Mouse (Mus musculus) bone marrow, adult 2 months (tissue): ENCODE measurements around the gene Erg. TPM values are rescaled to one million over a fixed set of nuclear protein-coding genes. Genes with fewer than 3 reads are reported as not detected.
A peak's percentile ranks its signal among the peaks of the same experiment; 100 is the strongest.

Experiments
- H3K27ac ChIP-seq: fragments of 200-500 bp; 2 replicates; pipeline ENCODE4 v1.5.1; 2012; ENCODE audit warnings: low read depth, mild to moderate bottlenecking, control low read depth, inconsistent platforms, low read length; ENCODE audit not compliant: control insufficient read depth, poor library complexity, insufficient read depth
- H3K4me1 ChIP-seq: fragments of 200-500 bp; 2 replicates; pipeline ENCODE4 v1.6.1; 2011; ENCODE audit warnings: low read length; ENCODE audit not compliant: control insufficient read depth, insufficient read depth
- H3K4me3 ChIP-seq: fragments of 200-500 bp; replicated peaks from 2 replicates; pipeline ENCODE3; 2011; ENCODE audit warnings: mild to moderate bottlenecking, low read depth, low read length, control low read depth; ENCODE audit not compliant: control insufficient read depth
- CTCF ChIP-seq: fragments of 200-500 bp; IDR thresholded peaks from 2 replicates; pipeline ENCODE4 v1.5.1; 2011; ENCODE audit warnings: low read length, control low read depth; ENCODE audit not compliant: control insufficient read depth, insufficient read depth
- POLR2A ChIP-seq: fragments of 200-500 bp; IDR thresholded peaks from 2 replicates; pipeline ENCODE4 v1.6.1; 2011; ENCODE audit warnings: low read depth, mild to moderate bottlenecking, control low read depth, low read length, borderline replicate concordance; ENCODE audit not compliant: control insufficient read depth
- WGBS: fragments of 180-500 bp; shearing (Covaris S2); methylation state at CpG from one replicate; pipeline ENCODE4 v1.1.7; 2018; 5-methylcytosine and 5-hydroxymethylcytosine counted together
- polyA plus RNA-seq: library from polyadenylated mRNA; stranded (reverse); fragments of >200 nt; gene quantifications from 2 replicates; pipeline ENCODE4 v1.2.4, GENCODE M21; 2011; ENCODE audit warnings: low replicate concordance; ENCODE audit not compliant: missing spikeins, insufficient read depth, insufficient read length

Erg gene
- polyA plus RNA-seq, 1 experiment = 12.3 TPM

- H3K4me1 ChIP-seq = peaks cover 4% of the 10 kb centered on the region
- H3K4me3 ChIP-seq = no peak overlapping the region
- 66% methylated on average over 1 of the region's 1 CpGs for WGBS
- H3K27ac ChIP-seq = no peak overlapping the region
- TF ChIP-seq CTCF = no peak
- no peak for TF ChIP-seq POLR2A
Measured at GRCm38 (mm10) chr16:95390787-95391186, 195.6 kb downstream of the Erg start.

- H3K4me1 ChIP-seq = peaks cover 6% of the 10 kb centered on the region
- WGBS = 54% methylated on average over 4 of the region's 4 CpGs
- no peak overlapping the region for H3K4me3 ChIP-seq
- TF ChIP-seq POLR2A (no peak), CTCF (no peak)
- no peak overlapping the region for H3K27ac ChIP-seq
Measured at GRCm38 (mm10) chr16:95388811-95389529, 197.4 kb downstream of the Erg start.

- TF ChIP-seq CTCF (no peak), POLR2A (no peak)
- peaks cover 6% of the 10 kb centered on the region for H3K4me1 ChIP-seq
- no peak overlapping the region for H3K4me3 ChIP-seq
- 48% methylated on average over 5 of the region's 5 CpGs for WGBS
- H3K27ac ChIP-seq = peak overlapping the region; percentile 2; the same call in 1 of the 2 replicates
Measured at GRCm38 (mm10) chr16:95388292-95388691, 198.1 kb downstream of the Erg start.

- 86% methylated on average over 2 of the region's 2 CpGs for WGBS
- TF ChIP-seq CTCF = no peak
- TF ChIP-seq POLR2A = no peak
- peaks cover 6% of the 10 kb centered on the region for H3K4me1 ChIP-seq
- no peak overlapping the region for H3K27ac ChIP-seq
- no peak overlapping the region for H3K4me3 ChIP-seq
Measured at GRCm38 (mm10) chr16:95387008-95387407, 199.4 kb downstream of the Erg start.

GRCm38 (mm10) chr16:95385299-95385973, 201.0 kb downstream of the Erg start:
- no peak overlapping the region; the same call in 1 of the 2 replicates for H3K27ac ChIP-seq
- WGBS = 37% methylated on average over 7 of the region's 7 CpGs
- H3K4me1 ChIP-seq = peaks cover 8% of the 10 kb centered on the region
- TF ChIP-seq CTCF (no peak), POLR2A (no peak)
- no peak overlapping the region for H3K4me3 ChIP-seq

- H3K4me1 ChIP-seq = peaks cover 8% of the 10 kb centered on the region
- TF ChIP-seq POLR2A (no peak), CTCF (no peak)
- H3K27ac ChIP-seq = peak overlapping the region; percentile 13; the same call in 1 of the 2 replicates
- no peak overlapping the region for H3K4me3 ChIP-seq
- WGBS = 38% methylated on average over 9 of the region's 9 CpGs
Measured at GRCm38 (mm10) chr16:95384590-95385148, 201.7 kb downstream of the Erg start.

GRCm38 (mm10) chr16:95382251-95382650, 204.1 kb downstream of the Erg start:
- TF ChIP-seq CTCF (no peak), POLR2A (no peak)
- Histone ChIP-seq H3K27ac (no peak overlapping the region), H3K4me1 (peaks cover 6% of the 10 kb centered on the region), H3K4me3 (no peak overlapping the region)
- 61% methylated on average over 5 of the region's 5 CpGs for WGBS

- H3K4me3 ChIP-seq = no peak overlapping the region
- H3K27ac ChIP-seq = no peak overlapping the region
- WGBS = 88% methylated on average over 7 of the region's 7 CpGs
- no peak for TF ChIP-seq CTCF
- no peak for TF ChIP-seq POLR2A
- H3K4me1 ChIP-seq = peaks cover 1% of the 10 kb centered on the region; the same call in 1 of the 2 replicates
Measured at GRCm38 (mm10) chr16:95376834-95377233, 209.6 kb downstream of the Erg start.

GRCm38 (mm10) chr16:95376364-95376763, 210.0 kb downstream of the Erg start:
- WGBS = 73% methylated on average over 11 of the region's 11 CpGs
- Histone ChIP-seq H3K27ac (no peak overlapping the region), H3K4me1 (no peaks in the 10 kb centered on the region), H3K4me3 (no peak overlapping the region)
- TF ChIP-seq CTCF (no peak), POLR2A (no peak)
